Mouse (Mus musculus) erythroblast, embryonic 14.5 days (primary cell): ENCODE results near the gene 1700088E04Rik.

ENCODE experiments used
- GATA1 ChIP-seq: IDR thresholded peaks from 2 replicates; pipeline ENCODE4 v1.6.1; 2012; ENCODE audit warnings: low read length, inconsistent platforms, mixed read lengths
- TAL1 ChIP-seq: IDR thresholded peaks from 3 replicates; pipeline ENCODE4 v1.6.1; 2012; ENCODE audit warnings: low read length, inconsistent platforms, mixed read lengths

DNA sequence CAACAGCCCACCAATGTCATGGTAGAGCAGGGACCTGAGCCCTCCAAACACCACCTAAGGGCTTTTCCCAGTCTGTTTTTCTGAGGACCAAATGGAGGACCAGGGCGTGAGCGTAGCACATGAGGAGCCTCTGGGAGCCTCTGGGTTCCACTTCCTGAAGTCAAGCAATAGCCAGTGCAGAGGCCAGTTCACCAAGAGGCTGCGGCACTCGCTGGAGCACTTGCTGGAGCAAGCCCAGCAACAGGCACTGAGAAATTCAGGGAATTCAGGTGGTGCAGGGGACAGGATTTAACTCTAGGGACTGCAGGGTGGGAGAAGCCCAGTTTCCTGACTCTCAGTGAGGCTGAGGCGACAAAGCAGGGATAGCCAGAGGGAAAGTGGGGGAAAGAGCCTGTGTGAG is 42.8 kb downstream of the 1700088E04Rik start:
- TF ChIP-seq GATA1 (no peak), TAL1 (no peak)
